Comparison of ENCODE assay signal across 32 mouse cellular contexts in genomic region chr1:88645599-88646119, GRCm38 (mm10). TPM values are rescaled to one million over a fixed set of nuclear protein-coding genes. Genes with fewer than 3 reads are reported as not detected.
DNase-seq lines count a peak whose midpoint lies in the region; ATAC-seq and TF ChIP-seq lines count a peak whose summit lies in the region.
"Had no signal": no experiment of that assay in that cellular context is flagged by ENCODE, and none has a peak within 500 bp of the region (broad histone marks: within the 10 kb centered on the region; RNA-seq: fewer than 3 reads in every experiment).

No protein-coding gene starts in this region.

- TF ChIP-seq EP300 in liver, postnatal 0 days (IDR thresholded peaks at IDR 0.05; ENCODE audit: low read depth): no peak

- no peak overlapping the region for H3K27ac ChIP-seq in intestine, embryonic 16.5 days (ENCODE audit: low read length)
- no peak overlapping the region for H3K27ac ChIP-seq in liver, postnatal 0 days (ENCODE audit: low read depth)
- H3K27ac ChIP-seq: embryonic facial prominence, embryonic 13.5 days; forebrain, embryonic 10.5 days; gastrocnemius, adult 2 months; heart, adult 2 months; hindbrain, embryonic 13.5 days; liver, embryonic 14.5 days; midbrain, embryonic 12.5 days; neural tube, embryonic 13.5 days had no signal

- H3K4me2 ChIP-seq in intestine, embryonic 16.5 days (ENCODE audit: low read depth, low read length): no peak overlapping the region
- H3K4me2 ChIP-seq in liver, postnatal 0 days (ENCODE audit: low read depth, low read length): no peak overlapping the region
- H3K4me2 ChIP-seq: embryonic facial prominence, embryonic 13.5 days; heart, embryonic 12.5 days; hindbrain, embryonic 13.5 days; midbrain, embryonic 12.5 days; neural tube, embryonic 13.5 days had no signal

- no peak for TF ChIP-seq CTCF in liver, postnatal 0 days (IDR thresholded peaks at IDR 0.05; ENCODE audit: low read depth)

- no peaks in the 10 kb centered on the region for H3K4me1 ChIP-seq in intestine, embryonic 16.5 days (ENCODE audit: control insufficient read depth, insufficient read depth, low read length)
- H3K4me1 ChIP-seq in liver, postnatal 0 days (ENCODE audit: insufficient read depth): no peaks in the 10 kb centered on the region; the same call in 1 of the 2 replicates
- H3K4me1 ChIP-seq: embryonic facial prominence, embryonic 13.5 days; heart, embryonic 12.5 days; midbrain, embryonic 12.5 days had no signal

- H3K9me3 ChIP-seq in intestine, embryonic 16.5 days (ENCODE audit: control insufficient read depth, low read length): no peaks in the 10 kb centered on the region
- H3K9me3 ChIP-seq in liver, postnatal 0 days (ENCODE audit: low read length): no peaks in the 10 kb centered on the region
- H3K9me3 ChIP-seq: embryonic facial prominence, embryonic 13.5 days; forebrain, embryonic 10.5 days; heart, embryonic 12.5 days; hindbrain, embryonic 13.5 days; megakaryocyte, embryonic 14.5 days; midbrain, embryonic 12.5 days; neural tube, embryonic 13.5 days had no signal

- WGBS in intestine, embryonic 16.5 days: 39% methylated on average over 3 of the region's 3 CpGs
- WGBS in liver, postnatal 0 days (ENCODE audit: insufficient replicate concordance): 58% methylated on average over 3 of the region's 3 CpGs

- no peak overlapping the region for H3K9ac ChIP-seq in intestine, embryonic 16.5 days (ENCODE audit: low read depth, low read length)
- H3K9ac ChIP-seq in liver, postnatal 0 days (replicated peaks): no peak overlapping the region
- H3K9ac ChIP-seq: embryonic facial prominence, embryonic 13.5 days; heart, embryonic 12.5 days; hindbrain, embryonic 13.5 days; liver, embryonic 14.5 days; midbrain, embryonic 12.5 days; neural tube, embryonic 13.5 days had no signal

- peak; percentile 35 to 43 for DNase-seq in lung, adult 18-20 months
- no peak for DNase-seq in lung, postnatal 14 days
- peak; percentile 52 for DNase-seq in T-cell, adult 2 months (ENCODE audit: low spot score)
- peak; percentile 44 for DNase-seq in naive thymus-derived CD4-positive, alpha-beta T cell, adult 2 months (ENCODE audit: low read depth)
- DNase-seq in cerebellum, adult 8-10 months: no peak
- DNase-seq in liver, postnatal 0 days: no peak
- DNase-seq in thymus, postnatal 25 days: no peak
- DNase-seq: adrenal gland, postnatal 14 days; cerebellum, adult 11 months; cerebellum, adult 9-11 months; embryo, embryonic 11 days; gastrocnemius, adult 2 months; heart, adult 2 months; heart, postnatal 4 days; kidney, adult 9 months; kidney, postnatal 10 days; layer of hippocampus, postnatal 36 days; liver; retina, postnatal 1 day; right cerebral cortex, postnatal 14 days had no signal

- H3K4me3 ChIP-seq in intestine, embryonic 16.5 days (ENCODE audit: low read length): no peak overlapping the region
- no peak overlapping the region for H3K4me3 ChIP-seq in liver, postnatal 0 days (ENCODE audit: low read depth, low read length)
- H3K4me3 ChIP-seq: embryonic facial prominence, embryonic 13.5 days; forebrain, embryonic 10.5 days; gastrocnemius, adult 2 months; heart, adult 2 months; heart, embryonic 12.5 days; hindbrain, embryonic 13.5 days; megakaryocyte, embryonic 14.5 days; midbrain, embryonic 12.5 days; myocyte; neural tube, embryonic 13.5 days had no signal

- H3K27me3 ChIP-seq in intestine, embryonic 16.5 days (replicated peaks; ENCODE audit: control insufficient read depth, insufficient read depth, low read length): no peaks in the 10 kb centered on the region
- no peaks in the 10 kb centered on the region for H3K27me3 ChIP-seq in liver, postnatal 0 days (ENCODE audit: insufficient read depth, low read length)
- H3K27me3 ChIP-seq: embryonic facial prominence, embryonic 13.5 days; heart, embryonic 12.5 days; hindbrain, embryonic 13.5 days; midbrain, embryonic 12.5 days; neural tube, embryonic 13.5 days had no signal

- ATAC-seq in intestine, embryonic 16.5 days: peak; percentile 74
- no peak for ATAC-seq in liver, postnatal 0 days
- ATAC-seq: forebrain, embryonic 16.5 days; inflammation-experienced regulatory T-cells, adult 6 months had no signal

- no peaks in the 10 kb centered on the region for H3K36me3 ChIP-seq in intestine, embryonic 16.5 days (ENCODE audit: control insufficient read depth, insufficient read depth, low read length)
- H3K36me3 ChIP-seq in liver, postnatal 0 days (replicated peaks; ENCODE audit: insufficient read depth, low read length): no peaks in the 10 kb centered on the region
- H3K36me3 ChIP-seq: embryonic facial prominence, embryonic 13.5 days; forebrain, embryonic 10.5 days; heart, embryonic 12.5 days; hindbrain, embryonic 13.5 days; midbrain, embryonic 12.5 days; neural tube, embryonic 13.5 days had no signal

RNA-seq across cellular contexts. Expression of gene Arl4c, which starts 56.4 kb away (rescaled TPM):
- 3.5 and 3.6 TPM in 2 replicates for polyA plus RNA-seq in intestine, embryonic 16.5 days (2015; fragmentation: Nextera tagmentation; extraction: Ambion mirVana)
- 1.5 and 1.7 TPM in 2 replicates for polyA plus RNA-seq in liver, postnatal 0 days (2015; fragmentation: Nextera tagmentation; extraction: Ambion mirVana)

Comparison
In these comparisons a context has a peak if more than half of its experiments do, and no peak if none do; other contexts are left out.
1. DNase-seq: peak in lung, adult 18-20 months (2 of 2), T-cell, adult 2 months (single experiment) and naive thymus-derived CD4-positive, alpha-beta T cell, adult 2 months (single experiment); none in lung, postnatal 14 days (single experiment), cerebellum, adult 8-10 months (single experiment), liver, postnatal 0 days (single experiment) and thymus, postnatal 25 days (single experiment).